Comparison of ENCODE assay signal across 8 mouse cellular contexts in genomic region chr1:161195541-161196351, GRCm38 (mm10). TPM values are rescaled to one million over a fixed set of nuclear protein-coding genes. Genes with fewer than 3 reads are reported as not detected.
DNase-seq lines count a peak whose midpoint lies in the region; ATAC-seq and TF ChIP-seq lines count a peak whose summit lies in the region.

No protein-coding gene starts in this region.

- DNase-seq in Muller cell, postnatal 12 days (ENCODE audit: inconsistent ontology term), result peak; percentile 96
- DNase-seq in cerebellum, adult 2 months, result peak; percentile 72 to 79
- DNase-seq in heart, postnatal 25 days (ENCODE audit: low spot score), result peak; percentile 57
- DNase-seq in layer of hippocampus, adult 11-12 months (ENCODE audit: low spot score), result peak; percentile 79
- peak; percentile 84 for DNase-seq in liver, postnatal 0 days
- DNase-seq in testis, postnatal 14 days (ENCODE audit: low spot score), result peak; percentile 73

- ATAC-seq in forebrain, embryonic 16.5 days, result peak; percentile 98
- peak; percentile 91 for ATAC-seq in liver, postnatal 0 days
- ATAC-seq in neural tube, embryonic 14.5 days (ENCODE audit: low read depth), result peak; percentile 97

- under 1% methylated on average over 16 of the region's 16 CpGs for WGBS in cerebellum, adult 2 months
- WGBS in forebrain, embryonic 16.5 days, result under 1% methylated on average over 16 of the region's 16 CpGs
- WGBS in liver, postnatal 0 days (ENCODE audit: insufficient replicate concordance), result under 1% methylated on average over 16 of the region's 16 CpGs
- WGBS in neural tube, embryonic 14.5 days, result 0% methylated on average over 16 of the region's 16 CpGs

- peak; percentile 55; the same call in 1 of the 2 replicates for TF ChIP-seq CTCF in cerebellum, adult 2 months (IDR thresholded peaks at IDR 0.05; ENCODE audit: borderline replicate concordance, insufficient read depth, low read depth, low read length)
- TF ChIP-seq CTCF in liver, postnatal 0 days (IDR thresholded peaks at IDR 0.05; ENCODE audit: low read depth), result peak; percentile 95

- no peak overlapping the region for H3K27ac ChIP-seq in cerebellum, adult 2 months (ENCODE audit: insufficient read depth, low read length)
- peak overlapping the region; percentile 71 for H3K27ac ChIP-seq in forebrain, embryonic 16.5 days (ENCODE audit: low read length)
- H3K27ac ChIP-seq in liver, postnatal 0 days (ENCODE audit: low read depth), result peak overlapping the region; percentile 42; the same call in 1 of the 2 replicates
- H3K27ac ChIP-seq in neural tube, embryonic 14.5 days (ENCODE audit: low read depth, low read length), result peak overlapping the region; percentile 55; the same call in 1 of the 2 replicates

- TF ChIP-seq EP300 in liver, postnatal 0 days (IDR thresholded peaks at IDR 0.05; ENCODE audit: low read depth), result no peak

- H3K36me3 ChIP-seq in forebrain, embryonic 16.5 days (ENCODE audit: control insufficient read depth, insufficient read depth), result no peaks in the 10 kb centered on the region
- no peaks in the 10 kb centered on the region for H3K36me3 ChIP-seq in liver, postnatal 0 days (replicated peaks; ENCODE audit: insufficient read depth, low read length)
- no peaks in the 10 kb centered on the region for H3K36me3 ChIP-seq in neural tube, embryonic 14.5 days (ENCODE audit: control insufficient read depth, insufficient read depth, low read length)

- 0 out of 2 replicates have a peak overlapping the region, but pooled peaks have one; percentile 26 for H3K9ac ChIP-seq in forebrain, embryonic 16.5 days (replicated peaks; ENCODE audit: low read depth, low read length)
- H3K9ac ChIP-seq in liver, postnatal 0 days (replicated peaks), result no peak overlapping the region; the same call in none of the 2 replicates
- no peak overlapping the region for H3K9ac ChIP-seq in neural tube, embryonic 14.5 days (replicated peaks; ENCODE audit: low read depth, low read length)

- no peak for TF ChIP-seq POLR2A in cerebellum, adult 2 months (IDR thresholded peaks at IDR 0.05; ENCODE audit: borderline replicate concordance, insufficient read depth, low read length)

- no peaks in the 10 kb centered on the region for H3K27me3 ChIP-seq in cerebellum, adult 2 months (ENCODE audit: control insufficient read depth, insufficient read depth, low read length)
- no peaks in the 10 kb centered on the region for H3K27me3 ChIP-seq in forebrain, embryonic 16.5 days (replicated peaks; ENCODE audit: control insufficient read depth, insufficient read depth, low read length)
- no peaks in the 10 kb centered on the region for H3K27me3 ChIP-seq in liver, postnatal 0 days (ENCODE audit: insufficient read depth, low read length)
- H3K27me3 ChIP-seq in neural tube, embryonic 14.5 days (ENCODE audit: control insufficient read depth, insufficient read depth, low read length), result no peaks in the 10 kb centered on the region

- H3K9me3 ChIP-seq in forebrain, embryonic 16.5 days (ENCODE audit: control insufficient read depth, low read length), result no peaks in the 10 kb centered on the region
- H3K9me3 ChIP-seq in liver, postnatal 0 days (ENCODE audit: low read length), result no peaks in the 10 kb centered on the region
- H3K9me3 ChIP-seq in neural tube, embryonic 14.5 days (ENCODE audit: control insufficient read depth, low read length), result no peaks in the 10 kb centered on the region

- peak overlapping the region; percentile 43 for H3K4me3 ChIP-seq in cerebellum, adult 2 months (replicated peaks; ENCODE audit: insufficient read depth, low read depth, low read length)
- H3K4me3 ChIP-seq in forebrain, embryonic 16.5 days (replicated peaks; ENCODE audit: low read length), result peak overlapping the region; percentile 47
- peak overlapping the region; percentile 52 for H3K4me3 ChIP-seq in liver, postnatal 0 days (ENCODE audit: low read depth, low read length)
- peak overlapping the region; percentile 30 for H3K4me3 ChIP-seq in neural tube, embryonic 14.5 days (ENCODE audit: low read depth, low read length)

- no peaks in the 10 kb centered on the region for H3K4me1 ChIP-seq in cerebellum, adult 2 months (ENCODE audit: control insufficient read depth, insufficient read depth, low read length)
- peaks cover 9% of the 10 kb centered on the region; the same call in 1 of the 2 replicates for H3K4me1 ChIP-seq in forebrain, embryonic 16.5 days (replicated peaks; ENCODE audit: control insufficient read depth, insufficient read depth, low read length)
- H3K4me1 ChIP-seq in liver, postnatal 0 days (ENCODE audit: insufficient read depth), result peaks cover 8% of the 10 kb centered on the region
- no peaks in the 10 kb centered on the region for H3K4me1 ChIP-seq in neural tube, embryonic 14.5 days (ENCODE audit: control insufficient read depth, insufficient read depth, low read length)

- peak overlapping the region; percentile 80 for H3K4me2 ChIP-seq in forebrain, embryonic 16.5 days (ENCODE audit: low read length)
- peak overlapping the region; percentile 75 for H3K4me2 ChIP-seq in liver, postnatal 0 days (ENCODE audit: low read depth, low read length)
- peak overlapping the region; percentile 58 for H3K4me2 ChIP-seq in neural tube, embryonic 14.5 days (ENCODE audit: low read depth, low read length)

- intact Hi-C loops in heart, postnatal 25 days (cut with DNase I), result loop anchor here (10.0 kb wide), 3 partner anchors 211 to 451 kb away; no protein-coding TSS in a partner anchor

RNA-seq across cellular contexts. Expression of gene Tex50, which starts 36.6 kb away (rescaled TPM):
- polyA plus RNA-seq in cerebellum, adult 2 months (2012; rRNA removed), result not detected in 2 replicates
- 0.78 and 1.4 TPM in 2 replicates for polyA plus RNA-seq in forebrain, embryonic 16.5 days (2015; fragmentation: Nextera tagmentation; extraction: Ambion mirVana)
- total RNA-seq in heart, postnatal 25 days (2021), result not detected
- not detected in 2 replicates for polyA plus RNA-seq in liver, postnatal 0 days (2015; fragmentation: Nextera tagmentation; extraction: Ambion mirVana)
- 0.22 and 0.58 TPM in 2 replicates for polyA plus RNA-seq in neural tube, embryonic 14.5 days (2014; fragmentation: Nextera tagmentation; extraction: Ambion mirVana)

RNA-seq across cellular contexts. Expression of gene Ankrd45, which starts 53.3 kb away (rescaled TPM):
- 10.9 and 14.3 TPM in 2 replicates for polyA plus RNA-seq in cerebellum, adult 2 months (2012; rRNA removed)
- 25.5 and 29.6 TPM in 2 replicates for polyA plus RNA-seq in forebrain, embryonic 16.5 days (2015; fragmentation: Nextera tagmentation; extraction: Ambion mirVana)
- total RNA-seq in heart, postnatal 25 days (2021), result 1 to 10 TPM; 1.4 to 1.8 TPM
- not detected in 2 replicates for polyA plus RNA-seq in liver, postnatal 0 days (2015; fragmentation: Nextera tagmentation; extraction: Ambion mirVana)
- polyA plus RNA-seq in neural tube, embryonic 14.5 days (2014; fragmentation: Nextera tagmentation; extraction: Ambion mirVana), result 24.6 and 28.3 TPM in 2 replicates

RNA-seq across cellular contexts. Expression of gene Prdx6, which starts 55.3 kb away (rescaled TPM):
- 301 and 339 TPM in 2 replicates for polyA plus RNA-seq in cerebellum, adult 2 months (2012; rRNA removed)
- 214 and 245 TPM in 2 replicates for polyA plus RNA-seq in forebrain, embryonic 16.5 days (2015; fragmentation: Nextera tagmentation; extraction: Ambion mirVana)
- total RNA-seq in heart, postnatal 25 days (2021), result 100 to 1,000 TPM; 265 to 283 TPM
- polyA plus RNA-seq in liver, postnatal 0 days (2015; fragmentation: Nextera tagmentation; extraction: Ambion mirVana), result 516 and 560 TPM in 2 replicates
- polyA plus RNA-seq in neural tube, embryonic 14.5 days (2014; fragmentation: Nextera tagmentation; extraction: Ambion mirVana), result 154 and 180 TPM in 2 replicates

Comparison
In these comparisons a context has a peak if more than half of its experiments do, and no peak if none do; other contexts are left out.
1. RNA of gene Ankrd45, which starts 53.3 kb away (polyA plus RNA-seq): 25.5 to 29.6 TPM in forebrain, embryonic 16.5 days, 24.6 to 28.3 TPM in neural tube, embryonic 14.5 days and 10.9 to 14.3 TPM in cerebellum, adult 2 months; not detected in liver, postnatal 0 days; every median in the first group is over 10 times any median in the second.
2. Peak in every context shown above with its lines, with median percentiles within 50 percentile points of each other: DNase-seq, H3K4me3 ChIP-seq, ATAC-seq and H3K4me2 ChIP-seq.